ENCODE assay signal across 8 mouse cellular contexts in the genomic region with DNA sequence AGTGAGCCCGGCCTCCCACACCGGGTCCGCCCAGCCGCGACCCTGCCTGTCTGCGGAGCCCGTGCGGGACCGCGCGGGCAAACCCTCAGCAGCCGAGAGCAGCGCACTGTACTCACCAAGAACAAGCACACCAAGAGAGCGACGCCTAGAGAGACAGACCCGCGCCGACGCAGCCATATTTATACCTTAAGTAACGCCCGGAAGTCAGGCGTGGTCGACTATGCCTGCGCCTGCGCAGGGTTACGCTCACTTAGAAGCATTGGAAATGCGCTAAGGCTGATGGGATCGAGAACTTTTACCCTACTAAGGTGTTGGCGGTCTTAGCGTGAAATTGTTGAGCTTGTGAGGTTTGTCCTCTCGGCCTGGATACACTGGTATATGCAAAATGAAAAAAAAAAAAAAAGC. TPM values are rescaled to one million over a fixed set of nuclear protein-coding genes. Genes with fewer than 3 reads are reported as not detected.
DNase-seq lines count a peak whose midpoint lies in the region; ATAC-seq lines count a peak whose summit lies in the region.

Rcc1 (minus strand) TSS at position 125 of the 405 bp plus-strand sequence.

- ATAC-seq in inflammation-experienced regulatory T-cells, adult 6 months: peak; percentile 95
- ATAC-seq in megakaryocyte-erythroid progenitor cell, adult 5-6 weeks (replicated peaks; ENCODE audit: low FRiP score, low TSS enrichment, poor library complexity, severe bottlenecking): peak; percentile 74

- intact Hi-C loops in left cerebral cortex, postnatal 10 days (cut with DNase I): loop anchor here (10.0 kb wide), 1 partner anchor 161 kb away; the partner anchor contains the start of gene Sesn2

- peak; percentile 96 for DNase-seq in adipocyte (ENCODE audit: low spot score)
- peak; percentile 98 for DNase-seq in embryo, embryonic 10 days (ENCODE audit: low spot score)
- peak; percentile 84 for DNase-seq in gastrocnemius, postnatal 10 days
- peak; percentile 88 to 91 for DNase-seq in left cerebral cortex, postnatal 10 days (ENCODE audit: extremely low spot score in 1 of 2, low spot score in 2 of 2)
- DNase-seq in right cerebral cortex, postnatal 25 days: peak; percentile 87
- DNase-seq in urinary bladder, postnatal 4 days (ENCODE audit: low spot score in 2 of 2): peak; percentile 87 to 88

RNA-seq across cellular contexts. Expression of gene Rcc1, which starts in this region (rescaled TPM):
- total RNA-seq in gastrocnemius, postnatal 10 days (2021): 10 to 100 TPM; 13.4 to 18.6 TPM
- 10 to 100 TPM; 13.4 to 26.0 (median 15.0) TPM for polyA plus RNA-seq in inflammation-experienced regulatory T-cells, adult 6 months (2017; shearing (Covaris generic))
- 10 to 100 TPM; 14.7 to 14.9 TPM for total RNA-seq in left cerebral cortex, postnatal 10 days (2021)
- 70.1 and 82.4 TPM in 2 replicates for total RNA-seq in megakaryocyte-erythroid progenitor cell, adult 5-6 weeks (2014; fragmentation: Nextera tagmentation)
- 40.0 and 64.8 TPM in 2 replicates for total RNA-seq in megakaryocyte-erythroid progenitor cell, adult 5-6 weeks (2017)

Comparison
In these comparisons a context has a peak if more than half of its experiments do, and no peak if none do; other contexts are left out.
1. Peak in every context shown above with its lines: DNase-seq and ATAC-seq.